Mouse (Mus musculus) spleen, adult 2 months (tissue): Measurements from ENCODE around the gene Olfr374. TPM values are rescaled to one million over a fixed set of nuclear protein-coding genes. Genes with fewer than 3 reads are reported as not detected.

Experiments
- DNase-seq, 2 experiments: peaks; one replicate each; pipeline versions ENCODE4 v3.0.0 to v3.0.0-alpha.2; 2012 to 2021; ENCODE audit warnings: low spot score in 2 of 2, low read depth in 1 of 2
- H3K27ac ChIP-seq: fragments of 200-500 bp; 2 replicates; pipeline ENCODE4 v1.5.1; 2012; ENCODE audit warnings: low read length, inconsistent platforms; ENCODE audit not compliant: insufficient read depth
- H3K27me3 ChIP-seq: fragments of 200-500 bp; 2 replicates; pipeline ENCODE4 v1.6.1; 2012; ENCODE audit warnings: mild to moderate bottlenecking, moderate library complexity, low read length, inconsistent platforms; ENCODE audit not compliant: control insufficient read depth, insufficient read depth
- H3K36me3 ChIP-seq: fragments of 200-500 bp; 2 replicates; pipeline ENCODE4 v1.6.1; 2012; ENCODE audit warnings: mild to moderate bottlenecking, low read length, inconsistent platforms; ENCODE audit not compliant: control insufficient read depth, insufficient read depth
- H3K4me1 ChIP-seq: fragments of 200-500 bp; 2 replicates; pipeline ENCODE4 v1.6.1; 2011; ENCODE audit warnings: inconsistent platforms; ENCODE audit not compliant: control insufficient read depth, insufficient read depth, insufficient read length
- H3K4me3 ChIP-seq: fragments of 200-500 bp; 2 replicates; pipeline ENCODE4 v1.5.1; 2011; ENCODE audit warnings: mild to moderate bottlenecking, inconsistent platforms; ENCODE audit not compliant: insufficient read depth, insufficient read length; ENCODE audit errors: extremely low read depth
- CTCF ChIP-seq: fragments of 200-500 bp; IDR thresholded peaks from 2 replicates; pipeline ENCODE4 v1.5.1; 2011; ENCODE audit warnings: mild to moderate bottlenecking, inconsistent platforms; ENCODE audit not compliant: insufficient read depth, insufficient read length, insufficient replicate concordance; ENCODE audit errors: extremely low read depth
- POLR2A ChIP-seq: fragments of 200-500 bp; IDR thresholded peaks from 2 replicates; pipeline ENCODE4 v1.6.1; 2011; ENCODE audit warnings: low read depth, low read length, inconsistent platforms
- WGBS: fragments of 180-500 bp; shearing (Covaris S2); methylation state at CpG from one replicate; pipeline ENCODE4 v1.1.7; 2018; 5-methylcytosine and 5-hydroxymethylcytosine counted together
- polyA plus RNA-seq: library from polyadenylated mRNA; depleted of rRNA; stranded (reverse); fragments of >200 nt; gene quantifications from 2 replicates; pipeline ENCODE4 v1.2.3, GENCODE M21; 2012

Gene Olfr374
- polyA plus RNA-seq, 1 experiment = 0.04 TPM

- 64% methylated on average over 5 of the region's 5 CpGs for WGBS
- no peak for TF ChIP-seq POLR2A
- TF ChIP-seq CTCF = no peak
- Histone ChIP-seq H3K27me3 (no peaks in the 10 kb centered on the region), H3K4me1 (no peaks in the 10 kb centered on the region), H3K27ac (no peak overlapping the region), H3K36me3 (peaks cover 62% of the 10 kb centered on the region), H3K4me3 (no peak overlapping the region)
- DNase-seq = no peak
These were observed 37.6 kb downstream of the Olfr374 start for GRCm38 (mm10) chr8:72144345-72144975.

GRCm38 (mm10) chr8:72145511-72145910 lies 38.7 kb downstream of the Olfr374 start:
- Histone ChIP-seq H3K27me3 (no peaks in the 10 kb centered on the region), H3K36me3 (peaks cover 67% of the 10 kb centered on the region), H3K4me1 (no peaks in the 10 kb centered on the region), H3K27ac (no peak overlapping the region), H3K4me3 (no peak overlapping the region)
- 87% methylated on average over 3 of the region's 3 CpGs for WGBS
- DNase-seq = no peak
- TF ChIP-seq CTCF = no peak
- TF ChIP-seq POLR2A = no peak

GRCm38 (mm10) chr8:72146056-72146455 lies 39.2 kb downstream of the Olfr374 start:
- no peak for DNase-seq
- TF ChIP-seq CTCF (no peak), POLR2A (no peak)
- 96% methylated on average over 1 of the region's 1 CpGs for WGBS
- Histone ChIP-seq H3K4me3 (no peak overlapping the region), H3K36me3 (peaks cover 65% of the 10 kb centered on the region), H3K4me1 (no peaks in the 10 kb centered on the region), H3K27ac (no peak overlapping the region), H3K27me3 (no peaks in the 10 kb centered on the region)

- H3K27me3 ChIP-seq = no peaks in the 10 kb centered on the region
- H3K27ac ChIP-seq = no peak overlapping the region
- H3K4me3 ChIP-seq = no peak overlapping the region
- peaks cover 66% of the 10 kb centered on the region for H3K36me3 ChIP-seq
- TF ChIP-seq POLR2A (no peak), CTCF (no peak)
- H3K4me1 ChIP-seq = no peaks in the 10 kb centered on the region; the same call in 1 of the 2 replicates
- 95% methylated on average over 3 of the region's 3 CpGs for WGBS
- DNase-seq = no peak
These were observed 39.7 kb downstream of the Olfr374 start for GRCm38 (mm10) chr8:72146556-72146955.

GRCm38 (mm10) chr8:72147266-72147665 lies 40.4 kb downstream of the Olfr374 start:
- H3K36me3 ChIP-seq = peaks cover 61% of the 10 kb centered on the region
- H3K4me1 ChIP-seq = no peaks in the 10 kb centered on the region; the same call in 1 of the 2 replicates
- DNase-seq = no peak
- no peak overlapping the region for H3K27ac ChIP-seq
- H3K4me3 ChIP-seq = no peak overlapping the region
- TF ChIP-seq CTCF (no peak), POLR2A (no peak)
- WGBS = 90% methylated on average over 2 of the region's 2 CpGs
- no peaks in the 10 kb centered on the region for H3K27me3 ChIP-seq

- Histone ChIP-seq H3K27me3 (no peaks in the 10 kb centered on the region), H3K4me3 (no peak overlapping the region), H3K36me3 (peaks cover 58% of the 10 kb centered on the region), H3K4me1 (no peaks in the 10 kb centered on the region; the same call in 1 of the 2 replicates), H3K27ac (no peak overlapping the region)
- DNase-seq = no peak
- TF ChIP-seq CTCF = no peak
- WGBS = 79% methylated on average over 1 of the region's 1 CpGs
These were observed 42.2 kb downstream of the Olfr374 start for GRCm38 (mm10) chr8:72149056-72149455.

- H3K4me1 ChIP-seq = no peaks in the 10 kb centered on the region; the same call in 1 of the 2 replicates
- H3K4me3 ChIP-seq = no peak overlapping the region
- peaks cover 46% of the 10 kb centered on the region for H3K36me3 ChIP-seq
- no peak for DNase-seq
- H3K27me3 ChIP-seq = no peaks in the 10 kb centered on the region
- H3K27ac ChIP-seq = no peak overlapping the region
- WGBS = 35% methylated on average over 3 of the region's 3 CpGs
- TF ChIP-seq POLR2A (no peak), CTCF (no peak)
These were observed 44.7 kb downstream of the Olfr374 start for GRCm38 (mm10) chr8:72151418-72152078.
